Mouse (Mus musculus) MEL-GATA-1-ER (cell line): ENCODE measurements around the gene Pcca.

Experiments
- DNase-seq: peaks from one replicate; pipeline ENCODE4 v3.0.0-alpha.2; 2012; ENCODE audit warnings: low read depth; ENCODE audit errors: extremely low read depth

The Pcca gene

GRCm38 (mm10) chr14:122736806-122737205 lies 202.7 kb downstream of the Pcca start:
- DNase-seq = no peak

GRCm38 (mm10) chr14:122747860-122748842 lies 214.0 kb downstream of the Pcca start:
- DNase-seq = no peak

- no peak for DNase-seq
These were observed 217.4 kb downstream of the Pcca start for GRCm38 (mm10) chr14:122751552-122751951.

- no peak for DNase-seq
These were observed 219.2 kb downstream of the Pcca start for GRCm38 (mm10) chr14:122753278-122753677.

GRCm38 (mm10) chr14:122754311-122754710 lies 220.2 kb downstream of the Pcca start:
- no peak for DNase-seq

GRCm38 (mm10) chr14:122755559-122755958 lies 221.4 kb downstream of the Pcca start:
- no peak for DNase-seq

GRCm38 (mm10) chr14:122756671-122757070 lies 222.5 kb downstream of the Pcca start:
- DNase-seq = no peak

- DNase-seq = no peak
These were observed 225.8 kb downstream of the Pcca start for GRCm38 (mm10) chr14:122759890-122760289.

- no peak for DNase-seq
These were observed 226.7 kb downstream of the Pcca start for GRCm38 (mm10) chr14:122760803-122761202.

GRCm38 (mm10) chr14:122762603-122763002 lies 228.5 kb downstream of the Pcca start:
- no peak for DNase-seq

GRCm38 (mm10) chr14:122765951-122766350 lies 231.8 kb downstream of the Pcca start:
- DNase-seq = no peak

- DNase-seq = peak; percentile 63
These were observed 232.3 kb downstream of the Pcca start for GRCm38 (mm10) chr14:122766448-122766847.

- no peak for DNase-seq
These were observed 250.6 kb downstream of the Pcca start for GRCm38 (mm10) chr14:122784701-122785100.

- no peak for DNase-seq
These were observed 254.1 kb downstream of the Pcca start for GRCm38 (mm10) chr14:122788199-122788598.

- no peak for DNase-seq
These were observed 256.0 kb downstream of the Pcca start for GRCm38 (mm10) chr14:122790111-122790510.

GRCm38 (mm10) chr14:122793368-122793767 lies 259.2 kb downstream of the Pcca start:
- no peak for DNase-seq

- DNase-seq = no peak
These were observed 266.2 kb downstream of the Pcca start for GRCm38 (mm10) chr14:122800296-122800695.

- no peak for DNase-seq
These were observed 286.9 kb downstream of the Pcca start for GRCm38 (mm10) chr14:122821002-122821401.

- DNase-seq = no peak
These were observed 289.7 kb downstream of the Pcca start for GRCm38 (mm10) chr14:122823791-122824190.

- DNase-seq = no peak
These were observed 291.3 kb downstream of the Pcca start for GRCm38 (mm10) chr14:122825464-122825863.

- no peak for DNase-seq
These were observed 296.3 kb downstream of the Pcca start for GRCm38 (mm10) chr14:122830433-122830832.

GRCm38 (mm10) chr14:122833666-122834065 lies 299.5 kb downstream of the Pcca start:
- DNase-seq = no peak

GRCm38 (mm10) chr14:122834753-122835152 lies 300.6 kb downstream of the Pcca start:
- DNase-seq = no peak
